Mouse (Mus musculus) heart, embryonic 16.5 days (tissue): ENCODE data around the gene Grip1. TPM values are rescaled to one million over a fixed set of nuclear protein-coding genes. Genes with fewer than 3 reads are reported as not detected.

Experiments
- ATAC-seq: fragments of 200-750 bp; cut with Nextera tagmentation; replicated peaks from 2 replicates; pipeline ENCODE4 v1.8.0; 2017; ENCODE audit warnings: moderate number of reproducible peaks; ENCODE audit not compliant: insufficient read depth, low FRiP score; ENCODE audit errors: extremely low read depth
- H3K27ac ChIP-seq: fragments of 300-500 bp; sonication (generic); 2 replicates; pipeline ENCODE4 v1.5.1; 2014; ENCODE audit warnings: mild to moderate bottlenecking, low read length, control low read depth, moderate library complexity
- H3K27me3 ChIP-seq: fragments of 300-500 bp; sonication (generic); 2 replicates; pipeline ENCODE4 v1.6.1; 2014; ENCODE audit warnings: low read length, mixed read lengths; ENCODE audit not compliant: control insufficient read depth, insufficient read depth
- H3K36me3 ChIP-seq: fragments of 300-500 bp; sonication (generic); 2 replicates; pipeline ENCODE4 v1.6.1; 2014; ENCODE audit not compliant: control insufficient read depth, insufficient read depth
- H3K4me1 ChIP-seq: fragments of 300-500 bp; sonication (generic); 2 replicates; pipeline ENCODE4 v1.6.1; 2014; ENCODE audit warnings: low read length, mixed read lengths; ENCODE audit not compliant: control insufficient read depth, insufficient read depth
- H3K4me2 ChIP-seq: fragments of 300-500 bp; sonication (generic); 2 replicates; pipeline ENCODE4 v1.6.1; 2014; ENCODE audit warnings: low read depth, mild to moderate bottlenecking, control low read depth, low read length
- H3K4me3 ChIP-seq: fragments of 300-500 bp; sonication (generic); 2 replicates; pipeline ENCODE4 v1.5.1; 2014; ENCODE audit warnings: mild to moderate bottlenecking, control low read depth, low read length
- H3K9ac ChIP-seq: fragments of 300-500 bp; sonication (generic); 2 replicates; pipeline ENCODE4 v1.6.1; 2014; ENCODE audit warnings: low read length, control low read depth
- H3K9me3 ChIP-seq: fragments of 300-500 bp; sonication (generic); replicated peaks from 2 replicates; pipeline ENCODE4 v1.6.1; 2016; ENCODE audit warnings: low read length; ENCODE audit not compliant: control insufficient read depth
- WGBS: fragments of 180-500 bp; shearing (Covaris S2); extraction: QIAGEN DNeasy Blood & Tissue Kit; methylation state at CpG from one replicate; pipeline ENCODE4 v1.1.7; 2014; 5-methylcytosine and 5-hydroxymethylcytosine counted together
- polyA plus RNA-seq: library from polyadenylated mRNA; unstranded; fragments of >200 nt; fragmentation: Nextera tagmentation; extraction: Ambion mirVana; gene quantifications from 2 replicates; pipeline ENCODE4 v1.2.1, GENCODE M21; 2015

Gene Grip1
- polyA plus RNA-seq, 1 experiment from 2014 or later = 1.6 TPM

DNA sequence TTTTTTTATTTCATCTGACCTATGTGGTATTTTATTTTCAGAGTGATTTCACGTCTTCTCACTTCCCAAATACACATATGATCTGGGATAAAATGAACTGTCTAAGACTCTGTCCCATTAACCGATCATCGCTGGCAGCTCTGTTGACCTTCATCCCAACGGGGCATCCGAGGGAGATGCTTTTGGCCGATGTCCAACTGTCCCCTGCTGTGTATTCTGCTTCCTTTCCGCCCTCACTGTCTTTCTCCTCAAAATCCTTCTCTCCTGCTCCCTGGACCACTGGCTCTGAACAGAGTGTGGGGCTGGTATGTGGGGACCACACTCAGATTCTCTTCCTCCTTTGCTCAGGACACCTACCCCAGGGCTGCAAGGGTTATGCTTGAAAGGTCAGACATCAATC, 370.1 kb downstream of the Grip1 start:
- Histone ChIP-seq H3K27me3 (no peaks in the 10 kb centered on the region), H3K4me2 (no peak overlapping the region), H3K4me3 (no peak overlapping the region), H3K4me1 (peaks cover 9% of the 10 kb centered on the region; the same call in 1 of the 2 replicates), H3K9ac (no peak overlapping the region), H3K36me3 (no peaks in the 10 kb centered on the region), H3K27ac (no peak overlapping the region), H3K9me3 (no peaks in the 10 kb centered on the region)
- no peak for ATAC-seq
- 54% methylated on average over 7 of the region's 7 CpGs for WGBS

DNA sequence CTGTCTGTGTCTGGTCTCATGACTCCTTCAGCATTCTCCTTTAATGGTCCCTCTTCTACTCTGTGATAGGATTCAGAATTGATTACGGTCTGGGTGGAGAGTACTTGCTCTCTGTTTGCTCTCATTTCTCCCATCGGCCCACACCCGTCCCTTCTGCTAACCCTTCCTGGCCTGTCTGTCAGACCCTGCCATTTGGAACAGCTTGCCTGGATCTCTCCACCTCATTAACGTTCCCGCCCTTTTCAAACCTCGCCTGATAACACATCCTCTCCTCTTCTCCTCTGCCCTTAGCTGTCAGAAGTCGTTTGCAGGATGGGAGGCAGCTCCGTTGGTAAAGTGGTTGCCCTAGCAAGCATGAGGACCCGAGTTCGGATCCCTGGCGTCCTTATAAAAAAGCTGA, 370.9 kb downstream of the Grip1 start:
- Histone ChIP-seq H3K4me1 (0 out of 2 replicates have a peak, but pooled peaks cover 5% of the 10 kb centered on the region), H3K4me2 (no peak overlapping the region), H3K27ac (no peak overlapping the region), H3K36me3 (no peaks in the 10 kb centered on the region), H3K27me3 (no peaks in the 10 kb centered on the region), H3K9me3 (no peaks in the 10 kb centered on the region), H3K9ac (no peak overlapping the region), H3K4me3 (no peak overlapping the region)
- 44% methylated on average over 11 of the region's 11 CpGs for WGBS
- no peak for ATAC-seq

DNA sequence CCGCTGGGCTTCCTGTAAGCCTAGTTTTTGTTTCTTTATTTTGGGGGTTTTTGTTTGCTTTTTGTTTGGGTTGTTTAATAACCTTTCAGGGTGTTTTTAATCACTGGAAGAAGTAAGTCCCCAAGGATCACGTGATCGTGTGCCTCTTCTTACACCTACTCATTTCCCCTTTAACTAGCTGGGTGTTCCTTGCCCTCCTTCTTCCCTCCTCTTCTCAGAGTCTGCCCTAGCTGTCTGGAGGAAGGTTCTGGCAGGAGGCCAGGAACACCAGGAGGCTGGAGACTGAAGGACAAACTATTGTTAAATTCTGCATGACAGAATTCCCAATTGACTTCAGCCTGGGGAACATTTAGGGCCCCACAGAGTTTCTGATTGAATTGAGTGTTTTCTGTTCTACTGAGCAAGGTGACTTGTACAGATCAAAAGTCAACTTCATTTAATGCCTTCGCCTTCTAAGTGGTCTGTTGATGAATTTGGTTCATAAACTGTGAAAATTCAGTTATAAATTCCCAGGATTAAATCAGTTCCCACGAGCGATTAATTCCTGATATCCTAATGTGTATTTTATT, 376.8 kb downstream of the Grip1 start:
- no peak overlapping the region for H3K9ac ChIP-seq
- H3K9me3 ChIP-seq = no peaks in the 10 kb centered on the region
- H3K27ac ChIP-seq = no peak overlapping the region
- H3K36me3 ChIP-seq = no peaks in the 10 kb centered on the region
- ATAC-seq = no peak
- H3K4me2 ChIP-seq = no peak overlapping the region
- H3K4me1 ChIP-seq = peaks cover 6% of the 10 kb centered on the region; the same call in 1 of the 2 replicates
- 72% methylated on average over 6 of the region's 6 CpGs for WGBS
- no peaks in the 10 kb centered on the region for H3K27me3 ChIP-seq
- no peak overlapping the region for H3K4me3 ChIP-seq

DNA sequence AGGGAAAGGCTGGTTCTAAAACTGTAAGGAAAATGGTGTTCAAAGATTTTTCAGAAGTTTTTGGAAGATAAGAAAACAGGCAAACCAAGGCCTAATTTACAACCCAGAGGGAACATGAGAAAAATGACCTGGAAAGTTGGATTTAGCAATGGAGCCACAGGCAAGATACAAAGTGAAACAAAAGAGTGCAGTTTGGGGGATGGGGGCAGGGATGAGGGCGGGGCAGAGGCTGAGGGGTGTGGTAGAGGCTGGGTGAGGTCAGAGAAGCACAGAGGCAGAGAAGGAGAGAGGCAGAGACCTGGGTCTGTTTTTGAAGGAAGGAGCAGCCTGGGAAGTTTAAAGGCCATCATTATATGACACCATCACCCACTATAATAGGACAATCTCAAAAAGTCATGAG, 377.5 kb downstream of the Grip1 start:
- Histone ChIP-seq H3K27me3 (no peaks in the 10 kb centered on the region), H3K4me1 (peaks cover 6% of the 10 kb centered on the region; the same call in 1 of the 2 replicates), H3K4me2 (no peak overlapping the region), H3K9ac (no peak overlapping the region), H3K36me3 (no peaks in the 10 kb centered on the region), H3K27ac (no peak overlapping the region), H3K4me3 (no peak overlapping the region), H3K9me3 (no peaks in the 10 kb centered on the region)
- ATAC-seq = no peak
- 86% methylated on average over 1 of the region's 1 CpGs for WGBS

DNA sequence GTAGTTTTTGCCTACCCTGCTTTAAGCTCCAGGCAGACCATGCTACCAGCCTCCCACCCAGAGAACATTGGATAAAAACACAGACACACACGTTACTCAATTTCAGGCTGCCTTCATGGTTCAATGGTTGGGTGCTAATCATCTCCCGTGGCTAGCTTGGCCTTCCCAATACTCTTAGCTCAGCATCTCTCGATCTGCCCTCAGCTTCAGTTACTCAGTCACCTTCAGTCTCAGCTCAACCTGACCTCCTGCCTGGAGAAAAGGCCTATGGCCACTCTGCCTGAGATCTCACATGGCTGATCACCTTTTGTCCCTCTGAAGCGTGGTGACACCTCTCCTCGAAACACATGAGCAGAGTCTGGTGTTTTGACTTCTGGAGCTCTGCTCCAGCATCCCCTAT, 379.7 kb downstream of the Grip1 start:
- no peak overlapping the region for H3K4me2 ChIP-seq
- no peak for ATAC-seq
- no peaks in the 10 kb centered on the region for H3K27me3 ChIP-seq
- H3K4me1 ChIP-seq = peaks cover 6% of the 10 kb centered on the region; the same call in 1 of the 2 replicates
- H3K9me3 ChIP-seq = no peaks in the 10 kb centered on the region
- H3K9ac ChIP-seq = no peak overlapping the region
- no peaks in the 10 kb centered on the region for H3K36me3 ChIP-seq
- 83% methylated on average over 5 of the region's 5 CpGs for WGBS
- no peak overlapping the region for H3K4me3 ChIP-seq
- no peak overlapping the region for H3K27ac ChIP-seq

DNA sequence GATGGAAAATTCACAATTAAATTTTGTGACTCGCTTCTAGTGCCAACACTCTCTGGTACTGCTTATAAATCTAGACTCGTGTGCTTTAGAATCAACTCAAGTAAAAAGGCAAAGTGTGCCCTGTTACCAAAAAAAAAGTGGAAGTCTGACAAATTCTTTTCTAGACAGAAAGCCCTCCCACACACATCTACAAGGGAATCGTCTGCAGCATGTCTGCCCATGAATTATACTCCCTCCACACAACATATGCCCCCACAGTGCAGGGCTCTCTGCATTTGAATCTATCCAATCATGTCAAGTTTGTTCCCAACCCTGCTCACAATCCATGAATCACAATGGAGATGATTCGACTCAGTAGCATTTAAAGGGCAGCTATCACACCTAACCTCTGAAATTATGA, 380.5 kb downstream of the Grip1 start:
- Histone ChIP-seq H3K27me3 (no peaks in the 10 kb centered on the region), H3K4me1 (peaks cover 6% of the 10 kb centered on the region; the same call in 1 of the 2 replicates), H3K9me3 (no peaks in the 10 kb centered on the region), H3K4me2 (no peak overlapping the region), H3K36me3 (no peaks in the 10 kb centered on the region), H3K4me3 (no peak overlapping the region), H3K9ac (no peak overlapping the region), H3K27ac (no peak overlapping the region)
- ATAC-seq = no peak
- WGBS = 67% methylated on average over 4 of the region's 4 CpGs

DNA sequence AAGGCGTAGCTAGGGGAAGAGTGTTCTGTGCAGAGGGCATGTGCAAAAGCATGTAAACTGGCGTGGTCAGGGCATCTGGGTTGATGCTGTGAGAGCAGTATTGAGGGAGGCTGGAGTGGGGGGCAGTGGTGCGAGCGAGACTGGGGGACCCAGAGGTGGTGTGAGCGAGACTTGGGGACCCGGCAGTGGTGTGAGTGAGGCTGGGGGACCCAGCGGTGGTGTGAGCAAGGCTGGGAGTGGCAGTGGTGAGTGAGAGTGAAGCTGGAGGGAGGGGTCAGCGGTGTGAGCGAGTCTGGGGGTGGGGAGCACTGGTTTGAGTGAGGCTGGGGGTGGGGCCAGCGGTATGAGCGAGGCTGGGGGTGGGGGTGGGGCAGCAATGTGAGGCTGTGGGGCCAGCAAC, 386.0 kb downstream of the Grip1 start:
- H3K9me3 ChIP-seq = no peaks in the 10 kb centered on the region
- no peak overlapping the region for H3K9ac ChIP-seq
- no peak for ATAC-seq
- no peaks in the 10 kb centered on the region for H3K27me3 ChIP-seq
- no peaks in the 10 kb centered on the region for H3K4me1 ChIP-seq
- H3K4me3 ChIP-seq = no peak overlapping the region
- no peaks in the 10 kb centered on the region for H3K36me3 ChIP-seq
- 79% methylated on average over 11 of the region's 11 CpGs for WGBS
- H3K4me2 ChIP-seq = no peak overlapping the region
- H3K27ac ChIP-seq = no peak overlapping the region

DNA sequence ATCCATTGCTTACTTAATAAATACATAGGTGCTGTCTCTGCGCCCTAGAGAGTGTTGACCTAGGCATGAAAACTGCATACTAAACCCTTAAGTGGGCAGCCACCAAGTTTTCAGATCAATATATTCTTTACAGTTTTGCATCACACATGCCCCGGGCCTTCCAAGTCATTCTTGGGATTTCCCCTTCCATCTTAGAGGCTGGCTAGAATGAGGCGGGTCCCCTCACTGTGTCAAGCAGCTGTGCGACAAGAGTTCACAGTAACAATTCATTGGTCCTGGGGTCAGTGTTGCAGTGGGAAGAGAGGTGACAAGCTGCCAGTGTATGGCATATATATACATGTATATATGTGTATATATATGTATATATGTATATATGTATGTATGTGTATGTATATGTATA, 388.4 kb downstream of the Grip1 start:
- WGBS = 79% methylated on average over 4 of the region's 4 CpGs
- H3K27me3 ChIP-seq = no peaks in the 10 kb centered on the region
- H3K4me3 ChIP-seq = no peak overlapping the region
- no peaks in the 10 kb centered on the region for H3K36me3 ChIP-seq
- H3K4me2 ChIP-seq = no peak overlapping the region
- no peak overlapping the region for H3K9ac ChIP-seq
- no peaks in the 10 kb centered on the region for H3K9me3 ChIP-seq
- ATAC-seq = no peak
- H3K27ac ChIP-seq = no peak overlapping the region
- H3K4me1 ChIP-seq = peaks cover 5% of the 10 kb centered on the region

DNA sequence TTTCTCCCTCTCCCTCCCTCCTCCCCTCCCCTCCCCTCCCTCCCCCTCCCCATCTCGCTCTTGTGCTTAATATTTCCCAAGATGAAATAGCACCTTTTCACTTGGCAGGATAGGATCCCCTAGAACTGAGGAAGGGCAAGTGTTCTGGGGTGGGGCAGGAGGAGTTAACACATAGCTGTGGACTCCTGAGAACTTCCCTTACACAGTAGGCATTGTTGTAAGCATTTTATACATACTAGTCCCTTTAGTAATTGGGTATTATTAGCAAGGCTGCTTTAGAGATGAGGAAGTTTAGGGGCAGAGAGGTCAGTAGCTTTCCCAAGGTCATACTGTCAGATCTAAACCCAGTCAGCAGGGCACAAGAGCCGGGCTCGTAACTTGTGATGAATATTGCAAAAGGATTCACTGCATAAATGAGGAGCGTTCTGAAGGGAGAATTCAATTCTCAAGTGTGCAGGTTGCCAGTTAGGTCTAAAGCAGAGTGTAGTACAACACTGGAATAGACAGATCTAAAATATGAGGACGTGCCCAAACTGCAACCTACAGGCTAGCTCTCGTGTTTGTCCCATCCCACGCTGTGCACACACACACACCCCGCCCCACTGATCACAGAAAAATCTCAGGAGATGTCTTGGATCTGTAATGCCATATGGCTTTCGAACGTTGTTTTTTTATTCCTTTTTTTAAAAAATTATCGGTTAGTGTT, 392.2 kb downstream of the Grip1 start:
- Histone ChIP-seq H3K4me1 (peaks cover 5% of the 10 kb centered on the region), H3K4me3 (no peak overlapping the region), H3K9ac (no peak overlapping the region), H3K27ac (no peak overlapping the region), H3K9me3 (no peaks in the 10 kb centered on the region), H3K4me2 (no peak overlapping the region), H3K27me3 (no peaks in the 10 kb centered on the region), H3K36me3 (no peaks in the 10 kb centered on the region)
- ATAC-seq = no peak
- WGBS = 83% methylated on average over 11 of the region's 11 CpGs
